Comparison of ENCODE assay signal across 10 mouse cellular contexts in the genomic region with DNA sequence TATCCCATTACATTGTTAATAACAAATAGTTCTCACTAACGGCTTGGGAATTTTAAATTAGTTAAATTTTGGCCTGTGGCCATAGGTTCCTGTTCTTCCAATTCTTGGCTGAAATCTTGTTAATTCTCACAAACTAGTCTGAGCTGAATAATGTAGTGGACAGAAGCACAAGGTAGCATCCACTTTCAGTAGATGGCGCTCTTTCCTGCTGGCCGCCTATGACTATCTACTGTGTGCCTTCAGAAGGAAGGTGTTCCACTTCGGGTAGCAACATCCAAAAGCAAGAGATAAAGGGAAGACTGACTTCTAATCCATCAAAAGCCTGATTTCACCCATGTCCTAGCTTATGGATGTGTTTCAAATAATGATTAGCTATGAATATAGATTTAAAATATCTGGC.
DNase-seq lines count a peak whose midpoint lies in the region; ATAC-seq and TF ChIP-seq lines count a peak whose summit lies in the region.
"Had no signal": no experiment of that assay in that cellular context is flagged by ENCODE, and none has a peak within 500 bp of the region (broad histone marks: within the 10 kb centered on the region; RNA-seq: fewer than 3 reads in every experiment).

No protein-coding gene starts in this region.

- no peak overlapping the region for H3K4me2 ChIP-seq in heart, postnatal 0 days (ENCODE audit: low read depth, low read length)
- H3K4me2 ChIP-seq in embryonic facial prominence, embryonic 14.5 days (ENCODE audit: low read depth, low read length) = no peak overlapping the region
- no peak overlapping the region for H3K4me2 ChIP-seq in stomach, postnatal 0 days (replicated peaks; ENCODE audit: low read depth)
- H3K4me2 ChIP-seq: heart, embryonic 15.5 days had no signal

- intact Hi-C loops in gastrocnemius, postnatal 14 days (cut with DNase I; ENCODE audit: low total_unique reads) = no loop called here

- no peaks in the 10 kb centered on the region for H3K9me3 ChIP-seq in heart, postnatal 0 days (replicated peaks; ENCODE audit: control insufficient read depth, low read length)
- H3K9me3 ChIP-seq in embryonic facial prominence, embryonic 14.5 days (ENCODE audit: control insufficient read depth, low read length) = no peaks in the 10 kb centered on the region
- H3K9me3 ChIP-seq in stomach, postnatal 0 days (ENCODE audit: control insufficient read depth, low read length) = no peaks in the 10 kb centered on the region
- H3K9me3 ChIP-seq: heart, embryonic 15.5 days had no signal

- DNase-seq in heart, postnatal 0 days (ENCODE audit: low spot score) = no peak
- no peak for DNase-seq in heart, adult 11 months
- peak; percentile 46 for DNase-seq in right cerebral cortex, adult 18-20 months
- DNase-seq in right cerebral cortex, postnatal 4 days = no peak
- peak; percentile 18 for DNase-seq in embryonic facial prominence, embryonic 14.5 days (ENCODE audit: low spot score)
- no peak for DNase-seq in stomach, postnatal 0 days (ENCODE audit: low spot score)
- no peak for DNase-seq in gastrocnemius, postnatal 14 days

- WGBS in heart, postnatal 0 days = 36% methylated on average over 4 of the region's 4 CpGs
- WGBS in embryonic facial prominence, embryonic 14.5 days = 38% methylated on average over 4 of the region's 4 CpGs
- 41% methylated on average over 4 of the region's 4 CpGs for WGBS in stomach, postnatal 0 days

- ATAC-seq in heart, postnatal 0 days (ENCODE audit: insufficient read depth, low read depth) = no peak
- ATAC-seq in embryonic facial prominence, embryonic 14.5 days (ENCODE audit: low read depth) = no peak
- ATAC-seq in stomach, postnatal 0 days (ENCODE audit: low FRiP score, low TSS enrichment) = no peak
- no peak for ATAC-seq in erythroblast, adult 5-6 weeks (replicated peaks; ENCODE audit: low FRiP score, poor library complexity, severe bottlenecking)

- H3K4me3 ChIP-seq in heart, postnatal 0 days (ENCODE audit: low read depth, low read length) = no peak overlapping the region
- no peak overlapping the region for H3K4me3 ChIP-seq in embryonic facial prominence, embryonic 14.5 days (ENCODE audit: low read depth, low read length)
- no peak overlapping the region for H3K4me3 ChIP-seq in stomach, postnatal 0 days (ENCODE audit: low read depth, low read length)
- H3K4me3 ChIP-seq: heart, embryonic 15.5 days; megakaryocyte, embryonic 14.5 days had no signal

- no peak overlapping the region for H3K27ac ChIP-seq in heart, postnatal 0 days (ENCODE audit: low read depth)
- no peak overlapping the region for H3K27ac ChIP-seq in embryonic facial prominence, embryonic 14.5 days (replicated peaks; ENCODE audit: low read depth, low read length)
- no peak overlapping the region for H3K27ac ChIP-seq in stomach, postnatal 0 days (replicated peaks)
- H3K27ac ChIP-seq: heart, embryonic 15.5 days had no signal

- no peaks in the 10 kb centered on the region for H3K4me1 ChIP-seq in heart, postnatal 0 days (ENCODE audit: control insufficient read depth, insufficient read depth)
- H3K4me1 ChIP-seq in embryonic facial prominence, embryonic 14.5 days (ENCODE audit: control insufficient read depth, insufficient read depth, low read length) = no peaks in the 10 kb centered on the region
- H3K4me1 ChIP-seq in stomach, postnatal 0 days (replicated peaks; ENCODE audit: control insufficient read depth, insufficient read depth) = no peaks in the 10 kb centered on the region
- H3K4me1 ChIP-seq: heart, embryonic 15.5 days; megakaryocyte, embryonic 14.5 days had no signal

- TF ChIP-seq CTCF in heart, postnatal 0 days (IDR thresholded peaks at IDR 0.05; ENCODE audit: low read depth) = peak; percentile 52
- TF ChIP-seq CTCF in stomach, postnatal 0 days (IDR thresholded peaks at IDR 0.05; ENCODE audit: low read depth) = peak; percentile 67

- no peak overlapping the region for H3K9ac ChIP-seq in heart, postnatal 0 days (replicated peaks; ENCODE audit: low read depth, low read length)
- no peak overlapping the region for H3K9ac ChIP-seq in embryonic facial prominence, embryonic 14.5 days (ENCODE audit: low read depth, low read length)
- H3K9ac ChIP-seq in stomach, postnatal 0 days (ENCODE audit: low read length) = no peak overlapping the region
- H3K9ac ChIP-seq: heart, embryonic 15.5 days had no signal

- TF ChIP-seq EP300 in heart, postnatal 0 days (IDR thresholded peaks at IDR 0.05; ENCODE audit: low read depth) = no peak
- TF ChIP-seq EP300 in stomach, postnatal 0 days (optimal IDR thresholded peaks at IDR 0.05) = no peak

- no peaks in the 10 kb centered on the region for H3K36me3 ChIP-seq in heart, postnatal 0 days (replicated peaks; ENCODE audit: control insufficient read depth, insufficient read depth, low read length)
- H3K36me3 ChIP-seq in embryonic facial prominence, embryonic 14.5 days (ENCODE audit: control insufficient read depth, insufficient read depth, low read length) = no peaks in the 10 kb centered on the region
- no peaks in the 10 kb centered on the region for H3K36me3 ChIP-seq in stomach, postnatal 0 days (ENCODE audit: control insufficient read depth, insufficient read depth, low read length)
- H3K36me3 ChIP-seq: heart, embryonic 15.5 days had no signal

- H3K27me3 ChIP-seq in heart, postnatal 0 days (ENCODE audit: control insufficient read depth, insufficient read depth, low read length) = no peaks in the 10 kb centered on the region
- H3K27me3 ChIP-seq in embryonic facial prominence, embryonic 14.5 days (replicated peaks; ENCODE audit: control insufficient read depth, insufficient read depth, low read length) = no peaks in the 10 kb centered on the region
- no peaks in the 10 kb centered on the region for H3K27me3 ChIP-seq in stomach, postnatal 0 days (ENCODE audit: control insufficient read depth, insufficient read depth, low read length)
- H3K27me3 ChIP-seq: heart, embryonic 15.5 days; megakaryocyte, embryonic 14.5 days had no signal

Comparison
In these comparisons a context has a peak if more than half of its experiments do, and no peak if none do; other contexts are left out.
1. DNase-seq: peak in right cerebral cortex, adult 18-20 months (single experiment) and embryonic facial prominence, embryonic 14.5 days (single experiment); none in heart, postnatal 0 days (single experiment), heart, adult 11 months (single experiment), right cerebral cortex, postnatal 4 days (single experiment), stomach, postnatal 0 days (single experiment) and gastrocnemius, postnatal 14 days (single experiment).